Mouse (Mus musculus) liver, embryonic 14.5 days (tissue): ENCODE data around the gene Nop9. TPM values are rescaled to one million over a fixed set of nuclear protein-coding genes. Genes with fewer than 3 reads are reported as not detected.

Experiments used
- ATAC-seq: fragments of 200-750 bp; cut with Nextera tagmentation; 2 replicates; pipeline ENCODE4 v1.8.0; 2017; ENCODE audit warnings: moderate number of reproducible peaks, mild to moderate bottlenecking, moderate library complexity; ENCODE audit not compliant: insufficient read depth
- DNase-seq, 3 experiments: peaks; one replicate each; pipeline ENCODE4 v3.0.0-alpha.2; 2012 to 2013; ENCODE audit warnings: low read depth in 3 of 3, low spot score in 3 of 3
- H3K27ac ChIP-seq: fragments of 300-500 bp; sonication (generic); 2 replicates; pipeline ENCODE4 v1.5.1; 2014; ENCODE audit warnings: moderate library complexity, mild to moderate bottlenecking, control low read depth, inconsistent platforms
- H3K27me3 ChIP-seq: fragments of 300-500 bp; sonication (generic); 2 replicates; pipeline ENCODE4 v1.6.1; 2014; ENCODE audit warnings: mild to moderate bottlenecking, low read length, moderate library complexity; ENCODE audit not compliant: control insufficient read depth, insufficient read depth
- H3K36me3 ChIP-seq: fragments of 300-500 bp; sonication (generic); replicated peaks from 2 replicates; pipeline ENCODE4 v1.6.1; 2014; ENCODE audit warnings: low read depth; ENCODE audit not compliant: control insufficient read depth, insufficient read depth
- H3K4me1 ChIP-seq, 2 experiments: fragments of 200-500 bp in 1 of 2; fragments of 300-500 bp in 1 of 2; sonication (generic) in 1 of 2; replicated peaks; 2 replicates each; pipeline ENCODE4 v1.6.1; 2012 to 2014; ENCODE audit warnings: antibody characterized with exemption in 1 of 2, inconsistent platforms in 1 of 2, low read length in 1 of 2; ENCODE audit not compliant: control insufficient read depth in 2 of 2, insufficient read depth in 2 of 2
- H3K4me2 ChIP-seq: fragments of 300-500 bp; sonication (generic); 2 replicates; pipeline ENCODE4 v1.6.1; 2014; ENCODE audit warnings: low read depth, mild to moderate bottlenecking, control low read depth, moderate library complexity
- H3K4me3 ChIP-seq, 2 experiments: fragments of 200-500 bp in 1 of 2; fragments of 300-500 bp in 1 of 2; sonication (generic) in 1 of 2; 2 replicates each; pipeline ENCODE4 v1.5.1; 2012 to 2014; ENCODE audit warnings: low read depth in 2 of 2, low read length in 2 of 2, mild to moderate bottlenecking in 2 of 2, control low read depth in 1 of 2, inconsistent platforms in 1 of 2, moderate library complexity in 1 of 2; ENCODE audit not compliant: insufficient read depth in 1 of 2
- H3K9ac ChIP-seq: fragments of 300-500 bp; sonication (generic); replicated peaks from 2 replicates; pipeline ENCODE4 v1.6.1; 2014; ENCODE audit warnings: mild to moderate bottlenecking, control low read depth, moderate library complexity
- H3K9me3 ChIP-seq: fragments of 300-500 bp; sonication (generic); 2 replicates; pipeline ENCODE4 v1.6.1; 2016; ENCODE audit warnings: low read length, mixed read lengths; ENCODE audit not compliant: control insufficient read depth
- CTCF ChIP-seq: IDR thresholded peaks from 2 replicates; pipeline ENCODE4 v1.5.1; 2016; ENCODE audit warnings: antibody characterized with exemption, low read depth, control low read depth
- EP300 ChIP-seq: IDR thresholded peaks from 2 replicates; pipeline ENCODE4 v1.6.1; 2016; ENCODE audit warnings: antibody characterized with exemption, low read depth
- WGBS: fragments of 180-500 bp; shearing (Covaris S2); extraction: QIAGEN DNeasy Blood & Tissue Kit; methylation state at CpG from one replicate; pipeline ENCODE4 v1.1.7; 2014; ENCODE audit not compliant: insufficient replicate concordance; 5-methylcytosine and 5-hydroxymethylcytosine counted together
- polyA plus RNA-seq, 2 experiments: library from polyadenylated mRNA; depleted of rRNA in 1 of 2; stranded (reverse) in 1 of 2; unstranded in 1 of 2; fragments of >200 nt; fragmentation: Nextera tagmentation in 1 of 2; extraction: Ambion mirVana in 1 of 2; gene quantifications; 2 replicates each; pipeline versions ENCODE4 v1.2.1 to v1.2.3; 2012 to 2014

The Nop9 gene
- polyA plus RNA-seq, 2 experiments: 13.2 to 20.8 TPM

DNA sequence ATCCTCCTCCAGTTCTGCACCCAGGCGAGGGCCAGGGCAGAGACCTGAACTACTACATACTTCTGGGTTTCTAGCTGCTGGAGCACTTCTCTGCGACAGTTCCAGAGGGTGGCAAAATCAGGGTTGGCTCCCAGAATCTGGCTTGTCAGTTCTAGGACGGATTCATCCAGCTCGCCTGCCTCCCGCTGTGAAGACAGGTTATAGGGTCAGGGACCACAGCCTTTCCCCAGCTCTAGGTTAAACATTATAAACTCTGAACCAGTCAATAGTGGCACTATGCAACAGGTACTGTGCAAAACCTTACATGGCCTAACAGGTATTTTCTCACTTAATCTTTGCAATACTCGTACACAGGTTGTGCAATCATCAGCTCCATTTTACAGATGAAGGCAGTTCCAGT lies 24.4 kb upstream of the Nop9 start:
- WGBS: 74% methylated on average over 6 of the region's 6 CpGs
- peak overlapping the region; percentile 82 for H3K4me2 ChIP-seq

DNA sequence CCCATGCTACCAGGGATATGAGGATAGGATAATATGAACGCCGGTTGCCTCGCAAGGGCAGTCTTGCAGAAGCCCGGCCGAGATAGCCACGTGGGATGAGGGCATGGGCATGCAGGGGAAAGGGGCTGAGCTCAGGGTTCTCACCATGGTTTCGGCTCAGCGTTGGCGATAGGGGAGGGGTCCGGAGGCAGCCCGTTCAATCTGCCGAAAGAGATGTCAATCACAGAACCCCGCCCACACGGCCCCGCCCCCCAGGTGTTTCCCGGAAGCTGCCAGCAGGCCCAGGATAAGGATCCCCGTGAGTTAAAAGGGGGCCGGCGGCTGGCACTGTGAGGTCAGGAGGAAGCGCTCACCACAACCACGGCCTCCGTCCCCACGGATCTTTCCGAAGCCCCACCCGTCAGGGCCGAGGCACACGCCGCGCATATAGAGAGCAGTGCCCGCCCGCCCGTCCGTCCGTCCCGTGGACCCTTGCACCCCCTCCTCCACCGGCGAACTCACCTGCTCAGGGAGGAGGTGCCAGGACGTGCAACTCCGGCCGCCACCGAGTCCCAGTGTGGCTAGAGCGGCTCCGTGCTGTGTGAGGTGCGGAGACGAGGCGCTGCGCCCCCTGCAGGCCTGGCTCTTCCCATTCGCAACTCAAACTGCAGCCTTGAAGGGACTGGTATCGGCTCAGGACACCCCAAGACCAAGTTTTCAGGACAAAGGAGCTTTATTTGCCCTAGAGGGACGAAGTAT lies 23.6 kb upstream of the Nop9 start, which contains the start of gene Rabggta:
TSS of gene Rabggta (minus strand) at position 564 of the 738 bp plus-strand sequence.
- H3K4me1 ChIP-seq: peaks cover 20 to 21% of the 10 kb centered on the region in 2 experiments; a peak in 3 of 4 replicates
- no peaks in the 10 kb centered on the region for H3K36me3 ChIP-seq
- peak within 1 kb of the TSS; percentile 72 for H3K9ac ChIP-seq
- no peaks in the 10 kb centered on the region for H3K27me3 ChIP-seq
- H3K4me2 ChIP-seq: peak within 1 kb of the TSS; percentile 82
- ATAC-seq (peak; percentile 92), DNase-seq (peak; percentile 85 to 86 (median 85))
- H3K27ac ChIP-seq: peak within 1 kb of the TSS; percentile 33
- H3K9me3 ChIP-seq: no peaks in the 10 kb centered on the region
- TF ChIP-seq EP300: no peak
- TF ChIP-seq CTCF: peak; percentile 99
- peak within 1 kb of the TSS; percentile 79 for H3K4me3 ChIP-seq
- under 1% methylated on average over 47 of the region's 50 CpGs for WGBS

More for the DNA sequence above, 24.4 kb upstream of the Nop9 start:
- peak overlapping the region; percentile 18; the same call in 1 of the 2 replicates for H3K27ac ChIP-seq
- TF ChIP-seq CTCF (no peak), EP300 (no peak)
- ATAC-seq (no peak), DNase-seq (no peak)
- H3K9ac ChIP-seq: no peak overlapping the region; the same call in 1 of the 2 replicates
- H3K9me3 ChIP-seq: no peaks in the 10 kb centered on the region
- peaks cover 20 to 21% of the 10 kb centered on the region in 2 experiments; a peak in 3 of 4 replicates for H3K4me1 ChIP-seq
- peak overlapping the region in 1 of 2 experiments; percentile 79; a peak in 3 of 4 replicates for H3K4me3 ChIP-seq
- H3K36me3 ChIP-seq: no peaks in the 10 kb centered on the region
- no peaks in the 10 kb centered on the region for H3K27me3 ChIP-seq

DNA sequence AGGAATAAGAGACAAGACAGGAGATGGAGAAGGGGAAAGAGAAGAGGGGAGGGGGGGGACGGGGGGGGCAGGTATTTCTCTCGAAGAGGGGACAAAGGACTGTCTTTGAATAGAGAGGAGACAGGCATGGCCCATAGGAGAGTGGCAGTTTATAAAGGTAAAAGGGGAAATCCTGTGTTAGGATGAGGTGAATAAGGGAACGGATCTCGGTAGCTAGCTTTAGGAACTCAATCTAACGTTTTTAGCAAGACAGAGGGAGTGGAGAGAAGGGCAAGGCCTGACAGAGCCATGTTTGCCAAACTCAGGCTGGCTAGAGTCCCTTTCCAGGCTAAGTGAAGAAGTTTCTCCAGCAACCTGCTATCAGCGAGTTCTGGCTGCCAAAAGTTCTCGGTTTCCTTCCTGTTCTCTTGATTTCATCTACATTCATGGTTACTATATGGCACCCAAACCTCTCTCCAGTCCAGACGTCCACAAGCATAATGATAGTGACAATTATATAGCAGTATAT lies 23.0 kb upstream of the Nop9 start:
- Histone ChIP-seq H3K4me2 (peak overlapping the region; percentile 82), H3K36me3 (no peaks in the 10 kb centered on the region), H3K4me3 (peak overlapping the region in 1 of 2 experiments; percentile 79; a peak in 2 of 4 replicates), H3K4me1 (peaks cover 20 to 21% of the 10 kb centered on the region in 2 experiments; a peak in 3 of 4 replicates), H3K9me3 (no peaks in the 10 kb centered on the region), H3K27ac (peak overlapping the region; percentile 1), H3K27me3 (no peaks in the 10 kb centered on the region), H3K9ac (peak overlapping the region; percentile 7; the same call in 1 of the 2 replicates)
- no peak for DNase-seq
- 19% methylated on average over 8 of the region's 8 CpGs for WGBS
- TF ChIP-seq CTCF (no peak), EP300 (no peak)
- ATAC-seq: peak; percentile 2; the same call in 1 of the 2 replicates

DNA sequence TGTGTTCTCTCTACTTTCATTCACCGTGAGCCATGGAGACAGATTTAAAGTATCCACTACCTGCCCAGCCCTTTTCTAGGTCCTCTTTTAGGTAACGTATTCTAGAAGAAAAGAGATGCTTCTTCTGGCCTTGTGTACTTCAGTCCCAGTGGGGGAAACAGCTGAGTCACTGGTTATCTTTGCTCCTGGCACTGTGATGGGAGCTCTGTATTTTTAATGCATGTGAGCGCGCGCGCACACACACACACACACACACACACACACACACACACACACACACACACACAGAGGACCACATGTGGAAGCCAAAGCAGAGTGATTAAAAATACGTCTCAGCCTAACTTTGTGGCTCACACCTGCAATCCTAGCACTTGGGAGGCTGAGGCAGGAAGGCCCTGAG lies 22.1 kb upstream of the Nop9 start:
- no peak for TF ChIP-seq CTCF
- TF ChIP-seq EP300: no peak
- Histone ChIP-seq H3K36me3 (no peaks in the 10 kb centered on the region), H3K4me2 (no peak overlapping the region), H3K9ac (no peak overlapping the region), H3K27me3 (no peaks in the 10 kb centered on the region), H3K4me3 (no peak overlapping the region), H3K27ac (peak overlapping the region; percentile 1), H3K4me1 (peaks cover 20 to 21% of the 10 kb centered on the region in 2 experiments; a peak in 3 of 4 replicates), H3K9me3 (no peaks in the 10 kb centered on the region)
- no peak for ATAC-seq
- DNase-seq: no peak
- WGBS: 54% methylated on average over 7 of the region's 7 CpGs

DNA sequence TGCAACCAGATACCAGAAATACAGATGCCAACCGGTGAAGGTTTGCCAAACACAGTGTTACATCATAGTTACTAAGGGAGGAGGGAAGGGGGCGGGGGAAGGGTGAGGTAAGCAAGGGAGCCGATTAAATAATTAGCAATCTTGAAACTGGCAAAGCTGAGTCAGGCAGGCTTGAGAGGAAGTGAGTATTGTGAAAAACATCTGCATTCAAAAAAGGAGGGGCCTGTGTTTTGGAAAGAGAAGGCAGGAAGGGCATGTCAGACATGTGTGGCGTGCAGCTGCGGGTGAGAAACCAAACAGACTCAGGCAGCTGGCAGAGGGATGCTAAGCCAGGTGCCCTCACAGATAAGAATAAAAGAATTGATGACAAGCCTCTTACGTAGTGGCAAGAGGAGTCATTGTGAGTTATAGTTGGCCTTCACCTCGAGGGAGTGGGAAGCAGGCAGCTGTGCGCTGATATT lies 21.1 kb upstream of the Nop9 start:
- H3K9ac ChIP-seq: no peak overlapping the region
- 22% methylated on average over 8 of the region's 8 CpGs for WGBS
- DNase-seq: no peak

More for the DNA sequence above, 21.1 kb upstream of the Nop9 start:
- Histone ChIP-seq H3K4me3 (no peak overlapping the region), H3K9me3 (no peaks in the 10 kb centered on the region), H3K4me1 (peaks cover 20 to 21% of the 10 kb centered on the region in 2 experiments; a peak in 3 of 4 replicates), H3K36me3 (no peaks in the 10 kb centered on the region), H3K27me3 (no peaks in the 10 kb centered on the region), H3K27ac (no peak overlapping the region), H3K4me2 (no peak overlapping the region)
- no peak for ATAC-seq
- no peak for TF ChIP-seq CTCF
- TF ChIP-seq EP300: 0 out of 2 replicates have a peak, but pooled peaks have one; percentile 24
